Comparison of ENCODE assay signal across 8 mouse cellular contexts in genomic region chr7:44429534-44430488, GRCm38 (mm10). TPM values are rescaled to one million over a fixed set of nuclear protein-coding genes. Genes with fewer than 3 reads are reported as not detected.
DNase-seq lines count a peak whose midpoint lies in the region; ATAC-seq and TF ChIP-seq lines count a peak whose summit lies in the region.

No protein-coding gene starts in this region.

- H3K36me3 ChIP-seq in heart, embryonic 11.5 days (ENCODE audit: control insufficient read depth, insufficient read depth, low read length), result no peaks in the 10 kb centered on the region
- no peaks in the 10 kb centered on the region for H3K36me3 ChIP-seq in ES-E14 (ENCODE audit: control insufficient read depth, insufficient read depth, low read length, poor library complexity, severe bottlenecking)
- no peaks in the 10 kb centered on the region for H3K36me3 ChIP-seq in forebrain, embryonic 11.5 days (ENCODE audit: control insufficient read depth, insufficient read depth, low read length)

- H3K9me3 ChIP-seq in heart, embryonic 11.5 days (replicated peaks; ENCODE audit: control insufficient read depth, low read length), result no peaks in the 10 kb centered on the region
- no peaks in the 10 kb centered on the region for H3K9me3 ChIP-seq in ES-E14 (ENCODE audit: control insufficient read depth, insufficient read depth, low read depth, low read length)
- H3K9me3 ChIP-seq in forebrain, embryonic 11.5 days (ENCODE audit: control insufficient read depth, low read length), result no peaks in the 10 kb centered on the region

- 0 out of 2 replicates have a peak, but pooled peaks cover 3% of the 10 kb centered on the region for H3K4me1 ChIP-seq in heart, embryonic 11.5 days (ENCODE audit: control insufficient read depth, insufficient read depth, low read length)
- peaks cover 4 to 14% of the 10 kb centered on the region in 2 experiments; a peak in 2 of 4 replicates for H3K4me1 ChIP-seq in ES-E14 (ENCODE audit: control insufficient read depth in 2 of 2, insufficient read depth in 2 of 2, low read length in 2 of 2, poor library complexity in 1 of 2)
- peaks cover 21% of the 10 kb centered on the region for H3K4me1 ChIP-seq in forebrain, embryonic 11.5 days (replicated peaks; ENCODE audit: control insufficient read depth, insufficient read depth, low read length)

- DNase-seq in heart, adult 11 months, result no peak
- DNase-seq in ES-E14 (ENCODE audit: low read depth, low spot score), result no peak
- DNase-seq in forebrain, embryonic 11.5 days (ENCODE audit: low spot score), result peak; percentile 64
- DNase-seq in left cerebral cortex, postnatal 36 days (ENCODE audit: low spot score in 2 of 2), result peak; percentile 59 to 71
- peak; percentile 65 for DNase-seq in right cerebral cortex, postnatal 14 days
- DNase-seq in gastrocnemius, postnatal 25 days, result no peak
- no peak for DNase-seq in gastrocnemius, postnatal 10 days

- in situ Hi-C loops in ES-E14 (cut with MboI; ENCODE audit: low sequenced_read_pairs in 2 of 2, unreplicated experiment in 2 of 2), result loop anchor here in 1 of 2 experiments (25.0 kb wide), 1 partner anchor 168 kb away; the partner anchor contains the start of genes Acp4 and Gm15517

- no peak for ATAC-seq in heart, embryonic 11.5 days (replicated peaks; ENCODE audit: insufficient number of reproducible peaks, low FRiP score, low TSS enrichment)
- ATAC-seq in forebrain, embryonic 11.5 days (replicated peaks; ENCODE audit: low FRiP score), result peak; percentile 16

- peak overlapping the region; percentile 46 for H3K4me3 ChIP-seq in heart, embryonic 11.5 days (ENCODE audit: low read depth, low read length)
- peak overlapping the region; percentile 52 to 78; a peak in 3 of 4 replicates for H3K4me3 ChIP-seq in ES-E14 (ENCODE audit: insufficient read depth in 1 of 2, low read depth in 1 of 2, low read length in 2 of 2, poor library complexity in 1 of 2, severe bottlenecking in 1 of 2)
- H3K4me3 ChIP-seq in forebrain, embryonic 11.5 days (ENCODE audit: low read depth, low read length), result peak overlapping the region; percentile 82

- intact Hi-C loops in left cerebral cortex, postnatal 36 days (cut with DNase I), result loop anchor here (1.0 kb wide), 1 partner anchor 12 kb away; no protein-coding TSS in a partner anchor

- H3K9ac ChIP-seq in heart, embryonic 11.5 days (ENCODE audit: low read depth, low read length), result no peak overlapping the region
- no peak overlapping the region for H3K9ac ChIP-seq in ES-E14 (ENCODE audit: insufficient read depth, low read depth, low read length, poor library complexity, severe bottlenecking)
- H3K9ac ChIP-seq in forebrain, embryonic 11.5 days (ENCODE audit: low read length), result peak overlapping the region; percentile 94

- peaks cover 75% of the 10 kb centered on the region for H3K27me3 ChIP-seq in heart, embryonic 11.5 days (ENCODE audit: control insufficient read depth, insufficient read depth, low read length)
- H3K27me3 ChIP-seq in forebrain, embryonic 11.5 days (ENCODE audit: control insufficient read depth, insufficient read depth, low read length), result no peaks in the 10 kb centered on the region; the same call in 1 of the 2 replicates

- H3K27ac ChIP-seq in heart, embryonic 11.5 days (ENCODE audit: low read depth, low read length), result no peak overlapping the region
- H3K27ac ChIP-seq in ES-E14 (ENCODE audit: insufficient read depth, low read depth, low read length, poor library complexity, severe bottlenecking), result no peak overlapping the region
- peak overlapping the region; percentile 98 for H3K27ac ChIP-seq in forebrain, embryonic 11.5 days (ENCODE audit: low read depth, low read length)

- H3K4me2 ChIP-seq in heart, embryonic 11.5 days, result peak overlapping the region; percentile 84
- peak overlapping the region; percentile 85 for H3K4me2 ChIP-seq in forebrain, embryonic 11.5 days (ENCODE audit: low read depth, low read length, severe bottlenecking)

- 3% methylated on average over 30 of the region's 32 CpGs for WGBS in heart, embryonic 11.5 days (ENCODE audit: insufficient replicate concordance)
- 2% methylated on average over 31 of the region's 32 CpGs for WGBS in forebrain, embryonic 11.5 days

TF ChIP-seq in ES-E14, 5 proteins besides CTCF, POLR2A, EP300 and RAD21:
- TF ChIP-seq MAFK (IDR thresholded peaks at IDR 0.05; ENCODE audit: insufficient read depth, low read depth, low read length) (no peak), ZNF384 (IDR thresholded peaks at IDR 0.05; ENCODE audit: low read depth, low read length) (no peak), CHD2 (IDR thresholded peaks at IDR 0.05; ENCODE audit: low read depth, low read length) (no peak), HCFC1 (IDR thresholded peaks at IDR 0.05; ENCODE audit: borderline replicate concordance, insufficient read depth, low read length) (no peak), ZC3H11A (IDR thresholded peaks at IDR 0.05; ENCODE audit: borderline replicate concordance, low read depth, low read length) (no peak)

RNA-seq across cellular contexts. Expression of gene Lrrc4b, which starts 1.0 kb away (rescaled TPM):
- 2.4 and 3.5 TPM in 2 replicates for polyA plus RNA-seq in heart, embryonic 11.5 days (2014; fragmentation: Nextera tagmentation; extraction: Ambion mirVana)
- 0.18 TPM in 1 of 2 replicates, not detected in the other for total RNA-seq in ES-E14 (2012; rRNA removed)
- polyA plus RNA-seq in forebrain, embryonic 11.5 days (2014; fragmentation: Nextera tagmentation; extraction: Ambion mirVana), result 8.2 and 9.8 TPM in 2 replicates
- total RNA-seq in left cerebral cortex, postnatal 36 days (2021), result 100 to 1,000 TPM; 282 to 313 TPM
- total RNA-seq in gastrocnemius, postnatal 25 days (2021), result under 1 TPM; 0.24 to 0.43 TPM
- total RNA-seq in gastrocnemius, postnatal 10 days (2021), result 1 to 10 TPM; 1.9 to 2.5 TPM

RNA-seq across cellular contexts. Expression of gene Aspdh, which starts 35.4 kb away (rescaled TPM):
- 1.3 and 1.5 TPM in 2 replicates for polyA plus RNA-seq in heart, embryonic 11.5 days (2014; fragmentation: Nextera tagmentation; extraction: Ambion mirVana)
- not detected in 2 replicates for total RNA-seq in ES-E14 (2012; rRNA removed)
- 2.6 and 2.9 TPM in 2 replicates for polyA plus RNA-seq in forebrain, embryonic 11.5 days (2014; fragmentation: Nextera tagmentation; extraction: Ambion mirVana)
- total RNA-seq in left cerebral cortex, postnatal 36 days (2021), result 10 to 100 TPM in 1 of 2 experiments, 1 to 10 TPM in 1; 6.8 to 10.4 TPM
- not detected for total RNA-seq in gastrocnemius, postnatal 25 days (2021)
- not detected for total RNA-seq in gastrocnemius, postnatal 10 days (2021)

RNA-seq across cellular contexts. Expression of gene Josd2, which starts 38.0 kb away (rescaled TPM):
- 169 and 181 TPM in 2 replicates for polyA plus RNA-seq in heart, embryonic 11.5 days (2014; fragmentation: Nextera tagmentation; extraction: Ambion mirVana)
- total RNA-seq in ES-E14 (2012; rRNA removed), result 18.6 and 18.9 TPM in 2 replicates
- 60.9 and 68.9 TPM in 2 replicates for polyA plus RNA-seq in forebrain, embryonic 11.5 days (2014; fragmentation: Nextera tagmentation; extraction: Ambion mirVana)
- 10 to 100 TPM; 76.5 to 77.6 TPM for total RNA-seq in left cerebral cortex, postnatal 36 days (2021)
- total RNA-seq in gastrocnemius, postnatal 25 days (2021), result 10 to 100 TPM; 62.8 to 69.1 TPM
- 10 to 100 TPM; 61.5 to 68.3 TPM for total RNA-seq in gastrocnemius, postnatal 10 days (2021)

RNA-seq across cellular contexts. Expression of gene 1700008O03Rik, which starts 44.2 kb away (rescaled TPM):
- polyA plus RNA-seq in heart, embryonic 11.5 days (2014; fragmentation: Nextera tagmentation; extraction: Ambion mirVana), result 0.65 and 1.0 TPM in 2 replicates
- 1.4 and 4.8 TPM in 2 replicates for total RNA-seq in ES-E14 (2012; rRNA removed)
- 0.89 and 0.96 TPM in 2 replicates for polyA plus RNA-seq in forebrain, embryonic 11.5 days (2014; fragmentation: Nextera tagmentation; extraction: Ambion mirVana)
- 1 to 10 TPM; 2.0 to 2.1 TPM for total RNA-seq in left cerebral cortex, postnatal 36 days (2021)
- not detected for total RNA-seq in gastrocnemius, postnatal 25 days (2021)
- not detected for total RNA-seq in gastrocnemius, postnatal 10 days (2021)

RNA-seq across cellular contexts. Expression of gene Syt3, which starts 45.9 kb away (rescaled TPM):
- 0.32 and 0.59 TPM in 2 replicates for polyA plus RNA-seq in heart, embryonic 11.5 days (2014; fragmentation: Nextera tagmentation; extraction: Ambion mirVana)
- total RNA-seq in ES-E14 (2012; rRNA removed), result 5.8 and 8.0 TPM in 2 replicates
- polyA plus RNA-seq in forebrain, embryonic 11.5 days (2014; fragmentation: Nextera tagmentation; extraction: Ambion mirVana), result 3.2 and 4.0 TPM in 2 replicates
- total RNA-seq in left cerebral cortex, postnatal 36 days (2021), result 10 to 100 TPM; 58.3 to 70.5 TPM
- 1 to 10 TPM; 1.1 to 1.8 TPM for total RNA-seq in gastrocnemius, postnatal 25 days (2021)
- total RNA-seq in gastrocnemius, postnatal 10 days (2021), result under 1 TPM; 0.38 to 0.41 TPM

Comparison
In these comparisons a context has a peak if more than half of its experiments do, and no peak if none do; other contexts are left out.
1. DNase-seq: peak in forebrain, embryonic 11.5 days (single experiment), left cerebral cortex, postnatal 36 days (2 of 2) and right cerebral cortex, postnatal 14 days (single experiment); none in heart, adult 11 months (single experiment), ES-E14 (single experiment), gastrocnemius, postnatal 25 days (single experiment) and gastrocnemius, postnatal 10 days (single experiment).
2. RNA of gene Lrrc4b, which starts 1.0 kb away (total RNA-seq): 282 to 313 TPM in left cerebral cortex, postnatal 36 days; 1.9 to 2.5 TPM in gastrocnemius, postnatal 10 days, 0.24 to 0.43 TPM in gastrocnemius, postnatal 25 days and 0.18 TPM in ES-E14; every median in the first group is over 10 times any median in the second.
3. Peak in every context shown above with its lines, with median percentiles within 50 percentile points of each other: H3K4me3 ChIP-seq.